Mouse (Mus musculus) olfactory bulb, adult 2 months (tissue): ENCODE data around the gene Zfc3h1. TPM values are rescaled to one million over a fixed set of nuclear protein-coding genes. Genes with fewer than 3 reads are reported as not detected.

Experiments
- H3K27ac ChIP-seq: fragments of 200-500 bp; 2 replicates; pipeline ENCODE4 v1.5.1; 2012; ENCODE audit warnings: low read depth, low read length; ENCODE audit not compliant: insufficient read depth
- H3K4me1 ChIP-seq: fragments of 200-500 bp; 2 replicates; pipeline ENCODE4 v1.6.1; 2012; ENCODE audit warnings: low read length; ENCODE audit not compliant: control insufficient read depth, insufficient read depth
- H3K4me3 ChIP-seq: fragments of 200-500 bp; 2 replicates; pipeline ENCODE4 v1.5.1; 2012; ENCODE audit warnings: mild to moderate bottlenecking, low read depth, low read length, moderate library complexity; ENCODE audit not compliant: insufficient read depth
- CTCF ChIP-seq: fragments of 200-500 bp; IDR thresholded peaks from 2 replicates; pipeline ENCODE4 v1.5.1; 2012; ENCODE audit warnings: low read depth, mild to moderate bottlenecking, low read length, moderate library complexity; ENCODE audit not compliant: insufficient read depth
- POLR2A ChIP-seq: fragments of 200-500 bp; IDR thresholded peaks from 2 replicates; pipeline ENCODE4 v1.6.1; 2012; ENCODE audit warnings: mild to moderate bottlenecking, low read depth, low read length, moderate library complexity; ENCODE audit not compliant: insufficient read depth
- WGBS: fragments of 180-500 bp; shearing (Covaris S2); methylation state at CpG from one replicate; pipeline ENCODE4 v1.1.7; 2018; 5-methylcytosine and 5-hydroxymethylcytosine counted together
- polyA plus RNA-seq: library from polyadenylated mRNA; stranded (reverse); fragments of >200 nt; gene quantifications from 2 replicates; pipeline ENCODE4 v1.2.4, GENCODE M21; 2012; ENCODE audit warnings: low replicate concordance; ENCODE audit not compliant: missing spikeins, insufficient read depth, insufficient read length

Gene Zfc3h1
- not detected in 2 replicates for polyA plus RNA-seq

GRCm38 (mm10) chr10:115384221-115385017 lies at the start of gene Zfc3h1, which contains the start of gene Thap2:
TSS of gene Zfc3h1 (plus strand) at chr10:115384959.
TSS of gene Thap2 (minus strand) at chr10:115384443.
- H3K4me1 ChIP-seq = peaks cover 2% of the 10 kb centered on the region; the same call in 1 of the 2 replicates
- H3K4me3 ChIP-seq = peak within 1 kb of the TSS; percentile 73
- TF ChIP-seq POLR2A = peak; percentile 58; the same call in 1 of the 2 replicates
- no peak for TF ChIP-seq CTCF
- WGBS = under 1% methylated on average over 65 of the region's 65 CpGs
- H3K27ac ChIP-seq = peak within 1 kb of the TSS; percentile 85

GRCm38 (mm10) chr10:115336901-115337300 lies 47.9 kb upstream of the Zfc3h1 start:
- 86% methylated on average over 4 of the region's 4 CpGs for WGBS
- Histone ChIP-seq H3K4me1 (no peaks in the 10 kb centered on the region), H3K27ac (no peak overlapping the region), H3K4me3 (no peak overlapping the region)
- no peak for TF ChIP-seq POLR2A
- TF ChIP-seq CTCF = no peak

- H3K4me1 ChIP-seq = no peaks in the 10 kb centered on the region
- TF ChIP-seq CTCF = no peak
- no peak for TF ChIP-seq POLR2A
- no peak overlapping the region for H3K4me3 ChIP-seq
- no peak overlapping the region for H3K27ac ChIP-seq
- 94% methylated on average over 7 of the region's 7 CpGs for WGBS
These were observed 44.9 kb upstream of the Zfc3h1 start for GRCm38 (mm10) chr10:115339820-115340328.

- TF ChIP-seq POLR2A = no peak
- Histone ChIP-seq H3K4me3 (no peak overlapping the region), H3K4me1 (no peaks in the 10 kb centered on the region), H3K27ac (no peak overlapping the region)
- WGBS = 86% methylated on average over 4 of the region's 4 CpGs
These were observed 41.9 kb upstream of the Zfc3h1 start for GRCm38 (mm10) chr10:115342771-115343425.

GRCm38 (mm10) chr10:115346444-115346843 lies 38.3 kb upstream of the Zfc3h1 start:
- Histone ChIP-seq H3K4me3 (no peak overlapping the region), H3K27ac (no peak overlapping the region), H3K4me1 (peaks cover 2% of the 10 kb centered on the region; the same call in 1 of the 2 replicates)
- no peak for TF ChIP-seq POLR2A
- no peak for TF ChIP-seq CTCF

GRCm38 (mm10) chr10:115348131-115348530 lies 36.6 kb upstream of the Zfc3h1 start:
- TF ChIP-seq CTCF = no peak
- TF ChIP-seq POLR2A = no peak
- no peak overlapping the region for H3K27ac ChIP-seq
- WGBS = 88% methylated on average over 6 of the region's 6 CpGs
- H3K4me1 ChIP-seq = peaks cover 2% of the 10 kb centered on the region; the same call in 1 of the 2 replicates
- H3K4me3 ChIP-seq = no peak overlapping the region

- Histone ChIP-seq H3K4me1 (peaks cover 2% of the 10 kb centered on the region; the same call in 1 of the 2 replicates), H3K27ac (no peak overlapping the region), H3K4me3 (no peak overlapping the region)
- WGBS = 48% methylated on average over 10 of the region's 10 CpGs
- TF ChIP-seq POLR2A (no peak), CTCF (no peak)
These were observed 35.7 kb upstream of the Zfc3h1 start for GRCm38 (mm10) chr10:115349029-115349428.

- Histone ChIP-seq H3K27ac (no peak overlapping the region), H3K4me3 (no peak overlapping the region), H3K4me1 (peaks cover 2% of the 10 kb centered on the region; the same call in 1 of the 2 replicates)
- 78% methylated on average over 7 of the region's 7 CpGs for WGBS
- no peak for TF ChIP-seq CTCF
These were observed 35.2 kb upstream of the Zfc3h1 start for GRCm38 (mm10) chr10:115349509-115349908.
